Mouse (Mus musculus): ENCODE measurements around the gene Tbc1d14.

GRCm38 (mm10) chr5:36508351-36508750, 84.7 kb downstream of the Tbc1d14 start:
- TF ChIP-seq CTCF (conservative IDR thresholded peaks at IDR 0.05; ENCODE audit: insufficient read depth, insufficient read length, low read depth, low read length) (no peak), POLR2A (IDR thresholded peaks at IDR 0.05; ENCODE audit: low read depth, low read length) (no peak)
